Mouse (Mus musculus) CH12.LX (cell line): ENCODE data around the gene Map3k6.

ENCODE experiments used
- CTCF ChIP-seq, 2 experiments: IDR thresholded peaks in 1 of 2; conservative IDR thresholded peaks in 1 of 2; 2 replicates each; pipeline ENCODE4 v1.5.1; 2011 to 2012; ENCODE audit warnings: low read depth in 2 of 2, low read length in 2 of 2, improper control_type of control experiment in 1 of 2, inconsistent platforms in 1 of 2, mild to moderate bottlenecking in 1 of 2, moderate library complexity in 1 of 2
- NELFE ChIP-seq: IDR thresholded peaks from 2 replicates; pipeline ENCODE4 v1.6.1; 2011; ENCODE audit warnings: low read depth, low read length, improper control_type of control experiment

DNA sequence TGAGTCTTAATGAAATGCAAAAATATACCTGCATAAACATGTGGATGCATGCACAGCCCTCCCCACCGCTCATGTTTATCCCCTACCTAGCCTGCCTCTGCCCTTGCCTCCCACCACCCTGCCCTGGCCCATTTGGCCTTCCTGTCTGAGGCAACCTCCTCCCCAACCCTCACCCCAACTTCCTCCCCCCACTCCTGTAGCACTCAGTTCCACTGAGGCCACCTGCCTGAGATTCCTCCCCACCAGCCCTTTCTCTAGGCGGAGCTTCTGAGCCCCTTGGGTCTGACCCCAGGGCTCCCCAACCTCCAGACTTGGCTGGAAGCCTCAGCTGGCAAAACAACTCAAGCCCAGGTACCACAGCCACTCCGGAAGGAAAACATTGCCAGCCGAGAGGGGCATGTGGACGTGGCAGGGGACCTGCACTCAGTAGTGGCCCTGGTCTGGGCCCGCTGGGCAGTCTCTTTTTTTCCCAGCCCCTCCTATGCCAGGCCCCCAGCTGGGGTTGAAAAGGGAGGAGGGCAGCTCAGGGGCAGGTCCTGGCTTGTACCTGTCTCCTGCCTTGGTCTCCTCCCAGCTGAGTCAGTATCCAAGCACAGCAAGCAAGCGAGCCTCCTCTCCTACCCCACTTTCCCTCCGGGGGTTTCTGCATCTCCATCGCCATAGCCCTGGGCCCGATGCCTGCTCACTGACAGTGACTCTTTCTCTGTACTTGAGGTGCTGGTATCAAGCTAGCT, 21.2 kb downstream of the Map3k6 start:
- TF ChIP-seq CTCF (conservative IDR thresholded peaks at IDR 0.05 in 1 of 2, IDR thresholded peaks at IDR 0.05 in 1 of 2; ENCODE audit: low read depth in 2 of 2, low read length in 2 of 2), result no peak
- TF ChIP-seq NELFE, result no peak
